Mouse (Mus musculus): Measurements from ENCODE around the gene Cpt1a. TPM values are rescaled to one million over a fixed set of nuclear protein-coding genes. Genes with fewer than 3 reads are reported as not detected.

The Cpt1a gene
- polyA plus RNA-seq, 1 experiment from 2014 or later: 30.8 TPM

Small RNA genes lying within 50 kb of the gene (microRNA-seq; reads per million reads assigned to microRNA genes)
- 0.66 reads per million for gene Mir6984

Other genes starting within 250 kb of the Cpt1a start
- 102 and 104 TPM in 2 replicates for gene Mrpl21, start 39.4 kb upstream of the Cpt1a start, polyA plus RNA-seq (2015; fragmentation: Nextera tagmentation; extraction: Ambion mirVana)
- gene Ighmbp2, start 39.3 kb upstream of the Cpt1a start, polyA plus RNA-seq (2015; fragmentation: Nextera tagmentation; extraction: Ambion mirVana): 8.2 and 8.9 TPM in 2 replicates
- 0.27 and 0.32 TPM in 2 replicates for gene Tesmin, start 66.5 kb downstream of the Cpt1a start, polyA plus RNA-seq (2015; fragmentation: Nextera tagmentation; extraction: Ambion mirVana)
- gene Gal, start 92.2 kb downstream of the Cpt1a start, polyA plus RNA-seq (2015; fragmentation: Nextera tagmentation; extraction: Ambion mirVana): 9.9 and 13.7 TPM in 2 replicates

Measured in stomach, embryonic 16.5 days (tissue).